Mouse (Mus musculus) forelimb bud, embryonic 11.5 days (tissue): ENCODE results near the gene Id3.
A peak's percentile ranks its signal among the peaks of the same experiment; 100 is the strongest.
"Not testable (repeated sequence)": the region's sequence is repeated elsewhere in the genome, so short reads cannot be mapped to it uniquely, and the experiment has no call there.

Experiments
- DNase-seq: peaks from one replicate; pipeline ENCODE4 v3.0.0-alpha.2; 2012; ENCODE audit warnings: low read depth, low spot score

Gene Id3

DNA sequence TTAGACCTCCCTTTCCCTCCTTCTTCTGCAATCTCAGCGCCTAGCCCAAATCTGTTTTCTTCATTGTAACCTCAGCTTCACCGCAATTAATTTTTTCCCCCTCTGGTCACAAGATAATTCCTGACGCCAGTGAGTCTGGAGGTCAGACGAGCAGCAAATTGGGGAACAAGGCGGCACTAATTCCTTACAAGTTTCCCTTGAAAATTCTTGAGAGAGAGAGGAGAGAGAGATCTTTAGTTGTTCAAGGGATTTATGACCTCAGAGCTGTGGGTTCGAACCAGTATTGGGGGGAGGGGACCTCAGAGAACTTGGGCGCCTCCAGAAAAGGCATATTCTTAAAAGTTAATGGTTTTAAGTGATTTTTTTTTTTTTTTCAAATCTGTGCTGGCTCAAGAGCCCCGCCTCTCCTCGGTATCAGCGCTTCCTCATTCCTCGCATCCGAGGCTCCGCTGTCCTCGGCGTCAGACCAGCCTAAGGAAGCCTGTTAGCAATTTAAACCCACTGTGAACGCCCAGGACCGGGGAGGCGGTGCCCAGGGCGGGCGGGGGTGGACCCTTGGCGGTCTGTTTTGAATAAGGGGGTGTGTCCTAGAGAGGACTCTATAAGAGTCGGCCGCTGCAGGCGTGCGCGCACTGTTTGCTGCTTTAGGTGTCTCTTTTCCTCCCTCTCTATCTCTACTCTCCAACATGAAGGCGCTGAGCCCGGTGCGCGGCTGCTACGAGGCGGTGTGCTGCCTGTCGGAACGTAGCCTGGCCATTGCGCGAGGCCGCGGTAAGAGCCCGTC lies at the start of gene Id3:
Gene Id3 (plus strand): TSS at position 305 of the 784 bp plus-strand sequence.
- peak; percentile 96 for DNase-seq

DNA sequence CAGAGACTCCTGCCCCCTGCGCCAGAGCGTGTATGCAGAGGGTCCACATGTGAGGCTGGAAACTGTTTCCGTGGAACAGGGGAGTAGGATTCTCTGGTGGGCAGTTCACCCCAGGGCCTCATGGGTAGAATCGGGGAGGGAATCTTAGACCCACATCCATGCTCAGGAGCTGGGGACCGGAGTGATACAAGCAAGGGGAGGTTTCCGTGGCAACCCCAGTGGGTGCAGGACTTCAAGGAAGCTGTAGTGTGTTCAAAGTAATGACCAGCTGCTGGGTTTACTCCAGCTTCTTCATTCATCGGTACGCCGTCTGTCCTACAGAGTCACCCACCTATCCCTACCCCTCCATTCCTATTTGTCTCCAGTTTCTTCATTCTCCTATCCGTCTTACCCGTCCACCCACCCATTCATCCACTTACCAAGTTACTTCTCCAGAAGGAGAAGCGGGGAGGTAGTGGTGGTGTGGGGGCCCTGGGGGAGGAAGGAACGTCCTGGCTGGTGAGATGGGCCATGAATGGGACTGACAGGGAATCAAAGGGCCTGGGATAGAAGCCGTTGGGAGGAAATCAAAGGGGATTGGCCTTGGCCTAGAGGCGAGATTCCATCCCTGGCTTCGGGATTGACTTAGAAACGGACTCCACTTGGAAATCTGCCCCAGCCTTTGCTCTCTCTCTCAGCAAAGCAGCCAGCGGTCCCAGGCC lies 48.6 kb upstream of the Id3 start:
- DNase-seq, result no peak

GRCm38 (mm10) chr4:136095490-136096105 lies 47.7 kb upstream of the Id3 start:
- DNase-seq, result no peak

GRCm38 (mm10) chr4:136096446-136097113 lies 46.7 kb upstream of the Id3 start:
- no peak for DNase-seq

DNA sequence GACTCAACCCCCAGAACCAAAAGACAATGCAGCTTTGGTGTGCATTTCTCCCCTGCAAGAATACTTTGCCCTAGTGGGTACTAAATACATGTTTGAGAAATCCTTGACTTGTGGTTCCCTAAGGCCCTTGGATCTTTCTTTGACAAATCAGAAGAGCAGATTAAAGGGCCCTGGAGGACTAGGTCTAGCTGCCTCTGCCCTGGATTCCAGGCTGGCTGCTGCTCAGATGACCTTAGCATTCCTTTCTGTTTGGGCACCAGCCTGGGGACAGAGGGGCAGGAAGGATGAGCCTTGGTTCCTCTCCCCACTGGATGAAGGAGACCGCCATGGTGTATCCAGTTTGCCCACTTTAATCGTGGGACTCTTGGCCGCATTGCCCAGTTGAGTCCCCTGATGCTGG lies 44.9 kb upstream of the Id3 start:
- no peak for DNase-seq

GRCm38 (mm10) chr4:136100396-136101070 lies 42.8 kb upstream of the Id3 start:
- no peak for DNase-seq

GRCm38 (mm10) chr4:136101753-136102152 lies 41.5 kb upstream of the Id3 start:
- DNase-seq, result not testable (repeated sequence)

- peak; percentile 59 for DNase-seq
Measured at GRCm38 (mm10) chr4:136104590-136105337, 38.5 kb upstream of the Id3 start.

- no peak for DNase-seq
Measured at GRCm38 (mm10) chr4:136106880-136107301, 36.4 kb upstream of the Id3 start.

GRCm38 (mm10) chr4:136109153-136109552 lies 34.1 kb upstream of the Id3 start:
- no peak for DNase-seq

DNA sequence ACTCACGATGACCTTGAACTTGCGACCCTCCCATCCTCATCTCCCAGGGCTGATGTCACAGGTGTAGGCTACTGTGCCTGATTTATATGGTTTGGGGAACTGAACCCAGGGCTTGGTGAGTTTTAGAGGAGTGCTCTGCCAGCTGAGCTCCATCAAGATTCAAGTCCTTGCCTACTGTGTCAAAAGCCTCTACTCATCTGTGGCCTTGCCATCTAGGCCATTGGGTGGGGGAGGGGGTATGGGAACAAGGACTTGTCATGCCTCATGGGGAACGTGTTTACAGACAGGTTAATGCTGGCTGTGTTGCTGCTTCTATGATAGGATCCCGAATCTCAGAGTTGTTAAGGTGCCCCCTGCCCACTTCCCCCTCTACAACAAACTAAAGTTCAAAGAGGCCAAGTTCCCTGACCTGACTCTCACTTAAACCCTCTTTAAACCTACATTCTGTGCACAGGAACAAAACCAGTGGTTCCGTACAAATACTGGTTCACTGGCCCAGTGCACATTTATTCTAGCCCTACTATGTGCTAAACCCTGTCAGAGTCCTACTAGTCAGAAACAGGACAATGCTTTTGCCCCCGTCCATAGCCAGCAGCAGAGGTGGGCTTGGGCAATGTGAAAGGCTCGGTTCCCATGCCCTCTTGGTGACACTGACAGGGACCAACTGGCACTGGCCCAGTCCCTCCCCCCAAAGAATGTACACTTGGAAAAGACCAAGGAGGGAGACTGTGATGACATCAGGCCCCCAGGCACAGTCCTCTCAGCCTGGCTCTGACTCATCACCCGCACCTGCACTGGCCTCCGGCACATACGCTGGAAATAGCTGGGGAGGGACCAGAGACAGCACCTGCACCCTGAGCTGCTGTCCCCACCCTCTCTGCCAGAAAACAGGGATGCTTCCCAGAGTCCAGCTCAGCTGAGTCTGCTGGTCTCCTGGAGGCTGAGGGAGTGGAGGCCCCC lies 33.1 kb upstream of the Id3 start:
- no peak for DNase-seq

DNA sequence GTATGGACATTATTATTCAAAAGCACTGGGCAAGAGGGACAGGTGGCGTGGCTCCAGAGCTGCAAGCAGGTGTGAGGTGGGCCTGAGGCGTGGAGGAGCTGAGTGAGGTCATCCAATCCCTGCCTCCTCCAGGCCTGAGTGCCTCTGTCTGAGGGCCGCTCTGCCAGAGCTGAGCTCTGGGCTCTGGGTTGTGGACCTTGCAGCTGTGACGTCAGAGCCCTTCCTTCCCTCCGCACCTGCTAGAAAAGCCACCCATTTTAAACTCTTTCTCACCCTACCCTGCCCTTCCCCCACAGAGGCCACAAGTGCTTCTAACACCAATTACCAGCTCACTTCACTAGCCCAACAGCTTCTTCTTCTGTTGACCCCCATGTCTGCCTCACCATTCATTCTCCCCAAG lies 31.0 kb upstream of the Id3 start:
- peak; percentile 42 for DNase-seq

DNA sequence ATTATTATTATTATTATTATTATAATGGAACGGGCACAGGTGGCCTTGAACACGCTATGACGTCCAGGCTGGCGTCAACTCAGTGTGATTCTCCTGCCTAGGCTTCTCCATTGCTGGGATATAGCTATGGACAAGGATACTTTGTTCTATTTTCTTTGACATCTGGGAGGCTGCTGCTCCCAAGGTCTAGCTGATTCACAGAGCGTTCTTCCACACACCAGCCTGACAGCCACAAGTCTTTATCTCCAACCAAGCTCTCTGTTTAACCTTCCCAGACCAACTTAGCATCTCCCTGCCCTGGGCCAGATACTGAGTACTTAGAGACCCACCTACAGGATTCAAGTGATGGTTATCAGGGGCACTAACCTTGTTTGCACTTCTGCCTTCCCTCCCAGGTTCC lies 28.6 kb upstream of the Id3 start:
- no peak for DNase-seq

GRCm38 (mm10) chr4:136117022-136117421 lies 26.3 kb upstream of the Id3 start:
- no peak for DNase-seq

GRCm38 (mm10) chr4:136120041-136120440 lies 23.3 kb upstream of the Id3 start:
- no peak for DNase-seq

DNA sequence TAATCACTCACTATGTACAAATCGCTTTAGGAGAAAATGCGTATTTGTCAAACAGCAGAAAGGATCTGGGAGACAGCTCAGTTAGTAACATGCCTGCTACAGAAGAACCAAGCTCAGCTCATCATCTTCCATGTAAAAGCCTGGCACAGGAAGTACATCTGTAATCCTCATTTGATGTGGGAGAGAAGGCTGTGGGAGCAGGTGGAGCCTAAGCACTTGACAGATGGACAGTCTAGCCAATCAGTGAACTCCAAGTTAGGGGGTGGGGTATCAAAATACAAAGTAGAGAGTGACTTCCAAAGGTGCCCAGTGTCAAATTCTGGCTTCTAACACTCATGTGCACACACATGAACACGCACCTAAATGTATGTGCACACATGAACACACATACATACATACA lies 22.1 kb upstream of the Id3 start:
- DNase-seq, result no peak

DNA sequence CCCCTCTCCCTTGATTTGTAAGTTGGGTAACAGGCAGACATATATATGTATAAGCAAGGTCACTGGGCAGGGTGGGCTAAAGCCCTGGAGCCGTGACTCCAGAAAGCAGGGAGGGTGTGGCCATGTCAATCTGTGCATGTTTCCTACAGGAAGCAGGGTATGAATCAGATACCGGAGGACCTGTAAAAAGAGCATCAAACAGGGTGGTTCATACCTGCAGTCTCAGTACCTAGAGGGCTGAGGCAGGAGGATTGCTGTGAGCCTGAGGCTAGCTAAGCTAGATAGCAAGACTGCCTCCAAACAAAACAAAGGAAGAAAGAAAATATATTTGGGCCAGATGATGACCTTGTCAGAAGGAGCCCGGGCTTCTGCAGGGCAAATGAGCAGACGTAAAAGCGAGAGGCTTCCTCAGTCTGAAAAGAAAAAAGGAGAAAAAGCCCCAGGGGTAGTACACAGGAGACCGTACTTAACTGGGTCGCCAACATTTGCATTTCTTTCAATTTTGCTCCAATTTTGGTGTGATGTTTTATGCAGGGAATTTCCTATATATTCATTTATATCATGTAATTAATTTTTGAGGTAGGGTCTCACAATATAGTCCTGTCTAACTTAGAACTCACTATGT lies 21.3 kb upstream of the Id3 start:
- no peak for DNase-seq

- no peak for DNase-seq
Measured at GRCm38 (mm10) chr4:136123111-136123791, 20.0 kb upstream of the Id3 start.

DNA sequence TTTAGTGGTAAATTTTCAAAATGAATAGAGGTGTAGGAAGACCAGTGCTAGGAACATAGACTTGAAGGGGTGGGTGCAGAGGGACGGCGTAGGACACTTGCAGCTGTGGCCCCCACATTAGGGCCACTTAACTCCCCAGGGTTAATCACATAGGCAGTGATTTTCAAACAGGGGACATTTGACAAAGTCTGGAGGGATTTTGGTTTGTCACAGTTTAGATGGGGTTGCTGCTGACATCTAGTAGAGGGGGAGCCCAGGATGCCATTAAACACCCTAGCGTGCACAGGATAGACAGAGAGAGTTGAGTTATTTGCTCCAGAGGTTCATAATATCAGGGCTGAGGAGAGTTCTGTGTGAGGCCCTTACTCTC lies 19.5 kb upstream of the Id3 start:
- no peak for DNase-seq
